Mouse (Mus musculus): ENCODE measurements around the gene Senp1. TPM values are rescaled to one million over a fixed set of nuclear protein-coding genes. Genes with fewer than 3 reads are reported as not detected.

The Senp1 gene
- polyA plus RNA-seq, 1 experiment from 2014 or later: 20.3 TPM

- no peak overlapping the region for H3K27ac ChIP-seq (replicated peaks)
- no peak for ATAC-seq (ENCODE audit: low read depth)
- H3K9ac ChIP-seq: no peak overlapping the region
- no peaks in the 10 kb centered on the region for H3K4me1 ChIP-seq (replicated peaks)
- H3K36me3 ChIP-seq: peaks cover 79% of the 10 kb centered on the region
- H3K4me3 ChIP-seq: no peak overlapping the region
- H3K27me3 ChIP-seq: no peaks in the 10 kb centered on the region
- 88% methylated on average over 8 of the region's 8 CpGs for WGBS
- H3K4me2 ChIP-seq: no peak overlapping the region
- no peaks in the 10 kb centered on the region for H3K9me3 ChIP-seq
Measured at GRCm38 (mm10) chr15:98069566-98070245, 23.8 kb downstream of the Senp1 start.

- 88% methylated on average over 9 of the region's 9 CpGs for WGBS
- Histone ChIP-seq H3K4me1 (replicated peaks) (no peaks in the 10 kb centered on the region), H3K27me3 (no peaks in the 10 kb centered on the region), H3K4me2 (no peak overlapping the region), H3K4me3 (no peak overlapping the region), H3K9me3 (no peaks in the 10 kb centered on the region), H3K27ac (replicated peaks) (no peak overlapping the region), H3K9ac (no peak overlapping the region), H3K36me3 (peaks cover 79% of the 10 kb centered on the region)
- ATAC-seq (ENCODE audit: low read depth): no peak
Measured at GRCm38 (mm10) chr15:98068506-98068905, 25.0 kb downstream of the Senp1 start.

- 64% methylated on average over 3 of the region's 3 CpGs for WGBS
- no peaks in the 10 kb centered on the region for H3K4me1 ChIP-seq (replicated peaks)
- no peak overlapping the region for H3K4me3 ChIP-seq
- H3K36me3 ChIP-seq: peaks cover 83% of the 10 kb centered on the region
- no peak overlapping the region for H3K9ac ChIP-seq
- H3K27ac ChIP-seq (replicated peaks): no peak overlapping the region
- no peak overlapping the region for H3K4me2 ChIP-seq
- no peaks in the 10 kb centered on the region for H3K27me3 ChIP-seq
- no peaks in the 10 kb centered on the region for H3K9me3 ChIP-seq
- ATAC-seq (ENCODE audit: low read depth): no peak
Measured at GRCm38 (mm10) chr15:98067492-98067891, 26.1 kb downstream of the Senp1 start.

- no peak for ATAC-seq (ENCODE audit: low read depth)
- H3K36me3 ChIP-seq: peaks cover 78% of the 10 kb centered on the region
- H3K27ac ChIP-seq (replicated peaks): no peak overlapping the region
- H3K9me3 ChIP-seq: no peaks in the 10 kb centered on the region
- no peak overlapping the region for H3K4me2 ChIP-seq
- H3K4me3 ChIP-seq: no peak overlapping the region
- H3K27me3 ChIP-seq: no peaks in the 10 kb centered on the region
- no peak overlapping the region for H3K9ac ChIP-seq
- no peaks in the 10 kb centered on the region for H3K4me1 ChIP-seq (replicated peaks)
- WGBS: 94% methylated on average over 12 of the region's 12 CpGs
Measured at GRCm38 (mm10) chr15:98066602-98067001, 26.9 kb downstream of the Senp1 start.

- ATAC-seq (ENCODE audit: low read depth): no peak
- Histone ChIP-seq H3K27me3 (no peaks in the 10 kb centered on the region), H3K9me3 (no peaks in the 10 kb centered on the region), H3K36me3 (peaks cover 82% of the 10 kb centered on the region), H3K4me2 (no peak overlapping the region), H3K27ac (replicated peaks) (no peak overlapping the region), H3K9ac (no peak overlapping the region), H3K4me3 (no peak overlapping the region), H3K4me1 (replicated peaks) (no peaks in the 10 kb centered on the region)
- WGBS: 89% methylated on average over 5 of the region's 5 CpGs
Measured at GRCm38 (mm10) chr15:98065881-98066280, 27.7 kb downstream of the Senp1 start.

DNA sequence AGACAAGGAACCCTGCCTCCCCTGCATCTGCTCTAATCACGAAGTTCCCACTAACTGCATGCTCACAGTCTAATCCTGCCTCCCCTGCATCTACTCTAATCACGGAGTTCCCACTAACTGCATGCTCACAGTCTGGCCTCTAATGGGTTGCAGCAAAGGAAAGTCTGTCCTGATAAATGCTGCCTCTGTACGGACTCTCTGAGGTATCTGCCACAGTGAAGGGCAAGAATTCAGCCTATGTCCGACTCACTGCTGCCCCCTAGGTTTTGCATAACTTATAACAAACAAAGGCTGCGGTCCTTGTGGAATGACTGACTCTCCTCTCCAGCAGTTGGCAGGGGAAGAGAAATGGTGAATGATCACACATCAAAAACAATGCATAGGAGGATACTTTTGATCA is 38.3 kb downstream of the Senp1 start:
- Histone ChIP-seq H3K4me2 (no peak overlapping the region), H3K9me3 (no peaks in the 10 kb centered on the region), H3K4me1 (replicated peaks) (no peaks in the 10 kb centered on the region), H3K27me3 (no peaks in the 10 kb centered on the region), H3K27ac (replicated peaks) (no peak overlapping the region), H3K36me3 (peaks cover 54% of the 10 kb centered on the region), H3K9ac (no peak overlapping the region), H3K4me3 (no peak overlapping the region)
- WGBS: 36% methylated on average over 5 of the region's 5 CpGs
- no peak for ATAC-seq (ENCODE audit: low read depth)

DNA sequence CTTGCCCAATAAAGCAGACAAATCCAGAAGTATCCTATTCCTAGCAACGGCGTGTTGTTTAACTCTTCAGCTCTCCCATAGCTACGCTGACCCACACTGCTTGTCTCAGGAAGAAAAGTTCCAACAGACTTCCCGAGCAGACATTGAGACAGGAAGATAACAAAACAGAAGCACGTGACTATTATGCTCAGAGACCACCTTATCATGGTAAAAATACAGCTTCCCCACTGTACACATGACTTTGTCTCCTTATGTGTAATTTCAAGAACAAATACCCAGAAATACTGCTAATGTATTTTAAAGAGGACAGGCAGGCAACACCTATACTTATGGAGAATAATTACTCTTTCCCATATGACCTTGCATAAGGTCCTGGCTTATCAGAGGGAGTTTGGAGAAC is 41.9 kb downstream of the Senp1 start:
- Histone ChIP-seq H3K9me3 (no peaks in the 10 kb centered on the region), H3K4me2 (no peak overlapping the region), H3K36me3 (peaks cover 63% of the 10 kb centered on the region), H3K9ac (no peak overlapping the region), H3K4me3 (no peak overlapping the region), H3K27ac (replicated peaks) (no peak overlapping the region), H3K4me1 (replicated peaks) (no peaks in the 10 kb centered on the region), H3K27me3 (no peaks in the 10 kb centered on the region)
- ATAC-seq (ENCODE audit: low read depth): no peak
- 90% methylated on average over 5 of the region's 5 CpGs for WGBS

DNA sequence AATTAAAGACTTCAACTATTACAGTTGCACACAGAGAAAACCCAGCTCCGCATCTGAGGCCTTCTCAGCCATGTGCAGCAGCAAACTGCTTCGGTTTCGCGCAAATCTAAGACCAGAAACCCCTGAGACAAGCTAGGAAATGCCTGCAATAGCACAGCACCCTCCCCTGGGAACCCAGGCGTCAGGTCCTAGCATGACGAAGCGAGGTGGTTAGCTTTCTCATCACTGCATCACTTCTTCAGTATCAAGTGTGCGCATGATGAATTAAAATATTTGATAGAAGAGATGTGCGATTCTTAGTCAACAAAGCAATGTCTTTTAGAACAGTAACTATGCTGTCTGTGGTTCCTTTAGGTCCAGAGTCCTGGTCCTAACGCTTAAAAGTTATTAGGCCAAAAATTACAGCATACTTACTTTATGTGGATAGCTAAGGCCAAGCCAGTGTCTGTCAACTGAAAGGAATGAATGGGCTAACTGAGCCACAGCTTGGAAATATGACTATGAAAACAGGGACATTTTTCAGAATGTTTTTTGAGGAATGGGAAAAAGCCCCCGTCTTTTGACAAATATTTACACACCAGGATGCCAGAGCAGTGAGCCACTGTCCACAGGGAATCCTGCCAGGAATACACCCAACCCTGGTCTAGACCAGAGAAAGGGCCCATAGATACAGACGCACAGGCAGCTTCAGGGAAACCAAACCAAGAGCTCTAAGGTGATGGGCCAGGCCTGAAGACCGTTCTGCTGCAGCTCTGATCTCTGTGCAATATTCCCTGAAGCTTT is 44.4 kb downstream of the Senp1 start:
- no peak overlapping the region for H3K4me2 ChIP-seq
- H3K9ac ChIP-seq: no peak overlapping the region
- no peak overlapping the region for H3K27ac ChIP-seq (replicated peaks)
- ATAC-seq (ENCODE audit: low read depth): no peak
- H3K4me1 ChIP-seq (replicated peaks): no peaks in the 10 kb centered on the region
- H3K36me3 ChIP-seq: peaks cover 81% of the 10 kb centered on the region
- H3K4me3 ChIP-seq: no peak overlapping the region
- H3K9me3 ChIP-seq: no peaks in the 10 kb centered on the region
- 91% methylated on average over 13 of the region's 13 CpGs for whole genome bisulfite sequencing
- H3K27me3 ChIP-seq: no peaks in the 10 kb centered on the region

- H3K27me3 ChIP-seq: no peaks in the 10 kb centered on the region
- H3K4me3 ChIP-seq: no peak overlapping the region
- no peak overlapping the region for H3K27ac ChIP-seq (replicated peaks)
- no peak overlapping the region for H3K4me2 ChIP-seq
- peaks cover 94% of the 10 kb centered on the region for H3K36me3 ChIP-seq
- 93% methylated on average over 5 of the region's 5 CpGs for WGBS
- no peaks in the 10 kb centered on the region for H3K4me1 ChIP-seq (replicated peaks)
- ATAC-seq (ENCODE audit: low read depth): no peak
- H3K9me3 ChIP-seq: no peaks in the 10 kb centered on the region
- no peak overlapping the region for H3K9ac ChIP-seq
Measured at GRCm38 (mm10) chr15:98044387-98044786, 49.2 kb downstream of the Senp1 start.

- ATAC-seq (ENCODE audit: low read depth): no peak
- WGBS: 94% methylated on average over 6 of the region's 6 CpGs
- Histone ChIP-seq H3K9ac (no peak overlapping the region), H3K27me3 (no peaks in the 10 kb centered on the region), H3K9me3 (no peaks in the 10 kb centered on the region), H3K4me2 (no peak overlapping the region), H3K27ac (replicated peaks) (no peak overlapping the region), H3K4me1 (replicated peaks) (no peaks in the 10 kb centered on the region), H3K36me3 (peaks cover 94% of the 10 kb centered on the region), H3K4me3 (no peak overlapping the region)
Measured at GRCm38 (mm10) chr15:98043967-98044366, 49.6 kb downstream of the Senp1 start.

- Histone ChIP-seq H3K4me3 (no peak overlapping the region), H3K36me3 (peaks cover 91% of the 10 kb centered on the region), H3K9me3 (no peaks in the 10 kb centered on the region), H3K4me1 (replicated peaks) (no peaks in the 10 kb centered on the region), H3K27ac (replicated peaks) (no peak overlapping the region), H3K9ac (no peak overlapping the region), H3K4me2 (no peak overlapping the region), H3K27me3 (no peaks in the 10 kb centered on the region)
- 91% methylated on average over 12 of the region's 12 CpGs for WGBS
- ATAC-seq (ENCODE audit: low read depth): no peak
Measured at GRCm38 (mm10) chr15:98042508-98042907, 51.0 kb downstream of the Senp1 start.

DNA sequence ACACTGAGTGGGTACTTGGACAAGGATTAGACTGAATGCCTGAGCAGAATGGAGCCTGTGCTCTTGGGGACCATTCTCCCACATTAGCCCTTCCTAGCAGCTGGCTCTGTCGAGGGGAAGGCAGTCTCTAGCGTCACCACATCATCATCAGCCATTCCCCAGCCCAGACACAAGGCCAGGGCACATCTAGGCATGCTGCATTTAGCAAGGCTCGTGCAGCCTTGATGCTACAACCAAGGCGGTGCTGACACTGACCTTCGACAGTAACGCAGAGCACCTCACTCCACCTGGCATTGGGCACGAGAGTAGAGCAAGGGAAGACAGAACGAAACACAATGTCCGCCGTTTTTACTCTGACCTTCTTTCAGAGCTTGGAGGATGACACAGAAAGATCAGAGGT is 53.9 kb downstream of the Senp1 start:
- Histone ChIP-seq H3K27me3 (no peaks in the 10 kb centered on the region), H3K4me1 (replicated peaks) (peaks cover 13% of the 10 kb centered on the region), H3K9me3 (no peaks in the 10 kb centered on the region), H3K27ac (replicated peaks) (no peak overlapping the region), H3K4me2 (no peak overlapping the region), H3K36me3 (peaks cover 84% of the 10 kb centered on the region), H3K4me3 (no peak overlapping the region), H3K9ac (no peak overlapping the region)
- WGBS: 89% methylated on average over 10 of the region's 10 CpGs
- no peak for ATAC-seq (ENCODE audit: low read depth)
